Mouse (Mus musculus): ENCODE measurements around the gene Insm1. TPM values are rescaled to one million over a fixed set of nuclear protein-coding genes. Genes with fewer than 3 reads are reported as not detected.

Insm1 gene
- total RNA-seq, 1 experiment from 2014 or later: not detected

- ATAC-seq (ENCODE audit: extremely low read depth, insufficient number of reproducible peaks, low FRiP score, poor library complexity, severe bottlenecking): no peak
Measured at GRCm38 (mm10) chr2:146257609-146258008, 35.9 kb downstream of the Insm1 start.

GRCm38 (mm10) chr2:146258736-146259469, 37.2 kb downstream of the Insm1 start:
- ATAC-seq (ENCODE audit: extremely low read depth, insufficient number of reproducible peaks, low FRiP score, poor library complexity, severe bottlenecking): no peak

GRCm38 (mm10) chr2:146259787-146260560, 38.3 kb downstream of the Insm1 start:
- no peak for ATAC-seq (ENCODE audit: extremely low read depth, insufficient number of reproducible peaks, low FRiP score, poor library complexity, severe bottlenecking)

- ATAC-seq (ENCODE audit: extremely low read depth, insufficient number of reproducible peaks, low FRiP score, poor library complexity, severe bottlenecking): no peak
Measured at GRCm38 (mm10) chr2:146261146-146261545, 39.4 kb downstream of the Insm1 start.

GRCm38 (mm10) chr2:146262215-146262614, 40.5 kb downstream of the Insm1 start:
- ATAC-seq (ENCODE audit: extremely low read depth, insufficient number of reproducible peaks, low FRiP score, poor library complexity, severe bottlenecking): no peak

GRCm38 (mm10) chr2:146262966-146263365, 41.2 kb downstream of the Insm1 start:
- ATAC-seq (ENCODE audit: extremely low read depth, insufficient number of reproducible peaks, low FRiP score, poor library complexity, severe bottlenecking): no peak

- ATAC-seq (ENCODE audit: extremely low read depth, insufficient number of reproducible peaks, low FRiP score, poor library complexity, severe bottlenecking): no peak
Measured at GRCm38 (mm10) chr2:146265045-146265444, 43.3 kb downstream of the Insm1 start.

- no peak for ATAC-seq (ENCODE audit: extremely low read depth, insufficient number of reproducible peaks, low FRiP score, poor library complexity, severe bottlenecking)
Measured at GRCm38 (mm10) chr2:146266539-146266938, 44.8 kb downstream of the Insm1 start.
